Mouse (Mus musculus) stomach, postnatal 0 days (tissue): ENCODE measurements around the gene Myo1c.

Experiments used
- CTCF ChIP-seq: IDR thresholded peaks from 2 replicates; pipeline ENCODE4 v1.5.1; 2016; ENCODE audit warnings: antibody characterized with exemption, low read depth, mild to moderate bottlenecking, moderate library complexity
- EP300 ChIP-seq: optimal IDR thresholded peaks from 2 replicates; pipeline ENCODE3; 2016; ENCODE audit warnings: antibody characterized with exemption

DNA sequence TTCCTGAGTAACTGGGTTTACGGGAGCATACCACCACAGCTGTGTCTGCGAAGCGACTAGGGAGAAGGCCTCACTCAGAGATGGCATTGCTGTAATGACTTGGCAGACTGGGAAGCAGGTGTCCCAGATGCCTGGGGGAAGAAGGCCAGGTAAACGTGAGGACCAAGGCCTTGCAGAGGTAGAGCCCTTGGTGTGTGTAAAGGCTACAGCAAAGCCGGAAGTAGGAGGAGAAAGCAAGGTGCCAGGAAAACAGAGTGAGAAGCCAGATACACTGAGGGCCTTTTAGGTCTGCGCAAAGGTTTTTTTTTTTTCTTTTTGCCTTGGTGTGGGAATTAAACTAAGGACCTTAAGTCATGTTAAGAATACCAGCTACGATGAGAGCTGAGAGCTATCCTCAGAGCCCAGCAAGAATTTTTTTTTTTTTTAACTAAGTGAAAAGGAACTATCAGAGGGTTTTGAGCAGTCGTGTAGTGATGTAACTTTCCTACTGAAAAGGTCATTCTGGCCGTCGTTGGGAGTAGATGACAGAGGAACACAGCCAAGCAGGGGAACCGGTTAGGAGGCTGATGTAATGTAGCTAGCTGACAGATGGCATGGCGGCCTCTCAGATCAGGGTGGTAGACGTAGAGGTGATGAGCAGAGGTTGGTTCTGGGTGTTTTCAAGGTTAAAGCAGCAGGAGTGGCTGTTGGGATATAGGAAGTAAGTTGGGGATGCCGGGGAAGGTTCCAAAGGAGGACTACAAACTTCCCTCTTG, 8.9 kb downstream of the Myo1c start:
- TF ChIP-seq CTCF (no peak), EP300 (no peak)
